Mouse (Mus musculus): Measurements from ENCODE around the gene Ly6g6d. TPM values are rescaled to one million over a fixed set of nuclear protein-coding genes. Genes with fewer than 3 reads are reported as not detected.
A peak's percentile ranks its signal among the peaks of the same experiment; 100 is the strongest.
"Not testable (repeated sequence)": the region's sequence is repeated elsewhere in the genome, so short reads cannot be mapped to it uniquely, and the experiment has no call there.

Ly6g6d gene
- polyA plus RNA-seq, 1 experiment, result 5.8 TPM

- no peak for DNase-seq (ENCODE audit: low spot score)
Measured at GRCm38 (mm10) chr17:35048149-35048931, 29.5 kb downstream of the Ly6g6d start.

DNA sequence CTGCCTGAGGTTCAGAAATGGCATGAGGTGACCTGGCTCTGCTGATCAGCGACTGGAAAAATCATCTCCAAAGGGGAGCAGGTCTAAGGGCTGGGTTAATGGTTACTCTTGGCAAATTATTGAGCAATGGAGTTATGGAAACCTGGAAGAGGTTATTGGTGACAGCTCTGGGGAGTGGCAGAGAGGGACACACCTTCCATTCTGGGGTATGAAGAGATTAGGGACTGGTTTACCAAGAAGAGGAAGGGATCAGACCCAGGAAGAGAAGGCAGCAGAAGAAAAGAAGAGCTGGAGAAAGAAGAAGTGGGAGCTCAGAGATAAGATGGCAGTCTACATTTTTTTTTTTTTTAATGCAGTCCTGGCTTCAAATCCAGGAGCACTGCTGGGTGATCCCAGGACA is 30.2 kb downstream of the Ly6g6d start:
- DNase-seq (ENCODE audit: low spot score), result no peak

DNA sequence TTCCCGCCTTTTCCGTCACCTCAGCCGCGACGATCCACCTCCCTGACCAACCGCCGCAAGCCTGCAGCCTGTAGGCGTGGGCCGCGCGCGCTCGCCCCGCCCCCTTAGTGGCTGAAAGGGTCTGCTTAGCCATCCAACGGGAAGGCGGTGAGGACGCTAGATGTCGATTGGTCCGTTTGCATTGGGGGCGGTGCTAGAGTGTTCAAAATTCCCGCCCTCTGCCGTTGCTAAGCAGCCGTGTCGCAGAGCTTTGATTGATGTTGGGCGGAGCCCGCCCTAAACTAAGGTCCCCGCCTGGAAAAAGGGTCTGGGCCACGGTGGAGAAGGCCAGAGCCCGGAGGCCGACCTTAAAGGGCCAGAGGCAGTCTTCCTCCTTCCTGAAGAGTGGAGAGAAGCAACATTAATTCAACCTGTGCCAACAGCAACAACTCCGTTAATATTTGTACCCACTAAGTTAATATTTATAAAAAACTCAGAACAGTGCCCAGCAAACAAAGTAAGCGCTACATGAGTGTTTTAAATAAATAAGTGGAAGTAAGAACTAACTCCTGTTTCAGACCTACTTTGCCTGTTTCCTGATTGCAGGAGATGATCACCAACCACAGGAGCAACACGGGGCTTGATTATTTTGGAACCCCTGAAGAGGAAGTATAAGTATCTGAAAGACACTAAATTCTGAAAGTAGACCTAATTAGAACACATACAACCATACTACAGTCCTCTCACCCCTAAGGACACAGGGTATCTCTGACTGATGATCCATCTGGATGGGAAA is 31.0 kb downstream of the Ly6g6d start, which contains the start of gene Msh5:
TSS of gene Msh5 (minus strand) at position 65 of the 775 bp plus-strand sequence.
- DNase-seq (ENCODE audit: low spot score), result peak; percentile 79

DNA sequence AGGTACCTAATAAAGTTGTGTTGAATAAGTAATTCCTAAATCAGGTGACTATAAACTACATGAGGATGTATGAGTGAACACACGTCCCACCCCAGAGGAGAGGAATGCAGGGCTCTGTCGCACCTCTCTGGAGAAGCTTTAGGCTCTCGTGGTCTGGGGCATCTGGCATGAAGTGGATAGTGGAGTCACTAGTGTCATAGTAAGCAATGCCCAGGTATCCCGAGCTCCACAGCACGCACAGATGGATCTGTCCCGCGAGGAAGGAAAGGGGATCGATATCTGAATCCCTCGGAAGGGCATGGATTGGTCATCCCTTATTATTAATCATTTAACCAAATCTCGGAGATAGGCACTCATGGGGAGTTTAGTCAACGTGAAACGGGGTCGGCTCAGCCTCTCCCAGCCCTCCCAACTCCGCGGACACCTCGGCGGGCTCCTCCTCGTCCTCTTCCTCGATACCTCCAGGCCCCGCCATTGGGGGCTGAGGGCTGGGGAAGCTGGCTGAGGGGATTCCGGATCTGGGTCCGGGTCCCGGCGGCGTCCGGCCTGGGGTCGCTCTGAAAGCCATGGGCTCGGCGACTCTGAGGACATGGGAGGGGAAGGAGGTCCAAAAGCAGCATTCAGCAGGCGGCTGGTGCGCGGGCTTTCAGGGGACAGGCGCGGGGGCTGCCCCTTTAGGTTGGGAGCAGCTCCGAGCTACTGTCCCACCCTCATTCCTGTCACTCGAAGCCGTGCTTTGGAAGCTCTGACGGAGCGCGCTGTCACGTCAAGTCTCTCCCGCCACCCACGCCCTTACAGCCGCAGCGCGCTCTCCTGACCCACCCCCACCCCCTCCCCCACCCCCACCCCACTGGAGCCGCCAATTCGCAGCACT is 31.8 kb downstream of the Ly6g6d start:
- no peak for DNase-seq (ENCODE audit: low spot score)

DNA sequence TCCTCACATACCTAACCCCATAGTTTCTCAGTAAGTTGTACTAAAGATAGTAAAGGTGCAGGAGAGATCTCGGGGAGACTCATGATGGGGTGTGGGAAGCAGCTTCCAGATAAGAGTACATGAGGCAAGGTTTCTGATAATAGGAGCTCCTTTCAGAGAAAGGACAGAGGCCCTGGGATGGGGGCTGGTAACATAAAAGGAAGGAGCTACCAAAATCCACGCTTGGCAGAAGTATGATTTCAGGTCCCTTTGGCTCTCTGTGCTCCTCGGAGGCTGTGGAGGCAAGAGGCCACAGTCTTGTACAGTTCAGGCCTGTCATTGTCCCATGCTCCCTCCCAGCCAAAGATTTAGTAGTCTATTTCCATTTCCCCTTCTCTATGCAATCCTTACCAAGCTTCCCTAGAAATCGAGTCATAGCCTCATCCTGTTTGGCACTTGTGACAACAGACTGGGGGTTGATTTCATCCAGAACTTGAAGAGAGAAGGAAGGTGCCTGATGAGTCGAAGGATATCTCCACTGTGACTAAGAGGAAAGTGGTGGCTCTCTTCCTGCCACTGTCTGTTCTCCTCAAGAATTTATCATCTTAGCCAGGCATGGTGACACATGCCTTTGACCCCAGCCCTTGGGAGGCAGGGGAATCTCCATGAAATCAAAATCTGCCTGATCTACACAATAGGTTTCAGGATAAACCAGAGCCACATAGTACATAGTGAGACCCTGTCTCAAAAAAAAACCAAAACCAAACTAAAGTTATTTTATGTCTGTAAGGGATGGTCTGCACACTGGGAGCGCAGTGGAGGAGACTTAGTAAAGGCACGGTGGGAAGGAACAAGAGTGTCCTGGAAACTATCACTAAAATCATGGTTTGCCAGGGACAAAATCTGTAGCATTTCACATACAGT is 32.7 kb downstream of the Ly6g6d start:
- no peak for DNase-seq (ENCODE audit: low spot score)

GRCm38 (mm10) chr17:35043794-35044193 is 34.1 kb downstream of the Ly6g6d start:
- no peak for DNase-seq (ENCODE audit: low spot score)

GRCm38 (mm10) chr17:35039121-35039873 is 38.6 kb downstream of the Ly6g6d start:
- DNase-seq (ENCODE audit: low spot score), result no peak

DNA sequence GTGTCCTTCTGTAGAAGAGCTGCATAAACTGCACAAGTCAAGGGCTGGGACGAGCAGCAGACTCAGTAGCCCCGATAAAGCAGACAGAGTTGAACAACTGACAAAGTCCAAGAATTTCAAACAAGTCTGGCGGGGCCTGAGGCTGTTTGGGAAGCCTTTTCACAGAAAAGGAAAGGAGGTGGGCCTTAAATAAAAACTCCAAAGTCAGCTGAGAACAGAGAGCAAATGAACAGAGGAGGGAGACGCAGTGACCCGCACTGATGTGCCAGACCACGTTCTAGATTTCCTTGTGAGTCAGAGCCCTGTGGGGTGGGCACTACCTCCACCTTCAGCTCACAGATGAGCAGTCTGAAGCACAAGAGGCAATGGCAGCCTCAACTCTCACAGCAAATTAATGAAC is 43.0 kb downstream of the Ly6g6d start:
- DNase-seq (ENCODE audit: low spot score), result no peak

DNA sequence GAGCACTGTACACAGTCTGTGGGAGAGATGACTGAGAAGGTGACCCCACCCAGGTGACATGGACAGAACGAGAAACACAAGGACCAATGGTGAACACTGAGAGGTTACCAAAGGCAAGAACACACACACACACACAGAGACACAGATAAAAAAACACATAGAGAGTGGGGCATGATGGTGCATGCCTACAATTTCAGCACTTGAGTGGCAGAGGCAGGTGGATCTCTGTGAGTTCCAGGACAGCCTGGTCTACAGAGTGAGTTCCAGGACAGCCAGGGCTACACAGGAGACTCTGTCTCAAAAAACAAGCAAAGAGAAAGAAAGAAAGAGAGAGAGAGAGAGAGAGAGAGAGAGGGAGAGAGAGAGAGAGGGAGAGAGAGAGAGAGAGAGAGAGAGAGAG is 44.2 kb downstream of the Ly6g6d start:
- DNase-seq (ENCODE audit: low spot score), result not testable (repeated sequence)

DNA sequence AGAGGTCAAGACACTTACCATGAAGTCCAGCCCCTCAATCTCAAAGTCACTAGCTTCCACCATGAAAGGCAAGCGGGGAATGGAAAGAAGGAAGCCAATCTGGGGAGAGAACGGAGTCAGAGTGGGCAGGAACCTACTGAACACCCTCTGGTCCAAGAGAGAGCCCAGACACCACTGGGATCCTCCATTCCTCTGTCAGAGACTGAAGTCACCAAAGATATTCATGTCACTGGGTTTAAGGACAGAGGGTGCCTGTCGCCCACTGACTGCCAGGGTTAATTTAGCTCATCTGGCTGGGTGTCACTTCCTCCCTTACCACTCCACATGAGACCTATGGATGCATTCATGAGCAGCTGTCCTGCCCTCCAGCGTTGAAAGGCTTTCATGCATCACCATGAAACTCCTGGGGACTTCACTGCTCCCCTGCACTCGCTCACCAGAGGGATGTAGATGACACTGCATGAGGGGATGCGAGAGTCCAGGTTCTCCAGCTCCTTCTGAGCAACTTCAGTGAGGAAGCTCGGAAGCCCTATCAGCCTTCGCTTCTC is 45.5 kb downstream of the Ly6g6d start:
- no peak for DNase-seq (ENCODE audit: low spot score)

DNA sequence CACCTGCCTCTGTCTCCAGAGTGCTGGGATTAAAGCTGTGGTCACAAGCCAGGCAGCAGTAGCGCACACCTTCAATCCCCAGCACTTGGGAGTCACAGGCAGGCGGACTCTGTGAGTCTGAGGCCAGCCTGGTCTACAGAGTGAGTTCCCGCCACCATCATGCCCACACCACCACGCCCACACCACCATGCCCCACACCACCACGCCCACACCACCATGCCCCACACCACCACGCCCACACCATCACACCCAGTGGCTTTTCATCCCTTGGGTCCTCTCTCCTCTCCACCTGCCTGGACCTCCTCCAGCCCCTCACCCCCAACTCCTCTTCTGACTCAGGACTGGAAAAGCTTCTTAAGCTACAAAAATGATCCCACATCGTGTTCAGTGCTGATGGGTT is 46.0 kb downstream of the Ly6g6d start:
- DNase-seq (ENCODE audit: low spot score), result no peak

DNA sequence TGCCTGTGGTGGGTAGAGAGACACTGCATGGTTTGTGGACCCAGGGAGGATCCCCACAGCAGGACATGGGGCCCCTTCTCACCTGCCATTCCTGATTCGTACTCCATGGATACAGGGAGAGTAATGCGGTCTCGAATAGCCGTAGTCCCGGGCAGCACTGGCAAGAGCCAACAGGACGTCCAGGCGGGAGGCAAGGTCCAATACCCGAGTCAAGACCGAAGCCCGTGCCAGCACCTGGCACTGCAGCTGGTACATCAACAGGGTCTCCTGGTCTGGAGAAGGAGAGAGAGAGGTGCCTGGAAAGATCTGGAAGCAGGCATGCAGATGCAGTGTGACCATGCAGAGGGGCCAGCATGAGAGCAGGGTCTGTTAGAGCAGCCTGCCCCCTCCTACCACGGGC is 46.6 kb downstream of the Ly6g6d start:
- no peak for DNase-seq (ENCODE audit: low spot score)

GRCm38 (mm10) chr17:35029691-35030532 is 48.0 kb downstream of the Ly6g6d start:
- no peak for DNase-seq (ENCODE audit: low spot score)

- DNase-seq (ENCODE audit: low spot score), result no peak
Measured at GRCm38 (mm10) chr17:35028315-35028714, 49.5 kb downstream of the Ly6g6d start.

DNA sequence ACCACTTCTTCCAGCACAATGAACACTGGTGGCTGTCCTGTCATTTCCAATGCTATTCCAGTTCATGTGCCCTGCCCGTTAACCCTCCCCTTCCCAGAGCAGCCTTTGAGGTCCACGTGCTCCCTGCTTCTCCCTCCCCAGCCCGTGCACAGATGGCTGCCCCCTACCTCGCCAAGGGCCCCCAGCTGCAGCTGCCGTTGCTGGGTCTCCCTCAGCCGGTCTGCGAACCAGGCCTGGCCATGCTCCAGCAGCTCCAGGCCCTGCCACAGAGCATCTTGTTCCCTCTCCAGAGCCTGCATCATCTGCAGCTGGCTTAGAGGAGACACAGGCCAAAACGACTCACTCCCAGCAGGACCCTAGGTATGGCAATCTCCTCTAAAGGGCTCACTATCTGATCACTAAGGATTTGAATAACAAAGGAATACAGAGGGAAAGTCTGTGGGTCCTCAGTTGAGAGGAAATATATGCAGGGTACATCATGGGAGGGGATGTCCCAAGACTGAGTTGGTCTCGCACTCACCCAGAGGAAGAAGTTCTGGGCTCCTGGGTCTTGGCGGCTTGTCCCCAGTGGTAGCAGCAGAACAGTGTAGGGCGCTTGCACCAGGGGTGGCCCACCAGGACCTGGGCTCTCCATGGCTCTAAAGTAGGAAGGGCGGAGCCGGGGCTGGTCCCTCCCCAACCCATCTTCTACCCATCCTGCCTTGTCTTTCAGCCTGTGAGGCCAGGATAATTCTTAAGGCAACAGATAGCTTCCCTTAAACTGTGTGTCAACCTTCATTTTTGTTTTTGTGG is 50.4 kb downstream of the Ly6g6d start, which contains the start of gene Sapcd1:
TSS of gene Sapcd1 (minus strand) at position 740 of the 792 bp plus-strand sequence.
- no peak for DNase-seq (ENCODE audit: low spot score)

GRCm38 (mm10) chr17:35026206-35026605 is 51.7 kb downstream of the Ly6g6d start:
- DNase-seq (ENCODE audit: low spot score), result no peak

DNA sequence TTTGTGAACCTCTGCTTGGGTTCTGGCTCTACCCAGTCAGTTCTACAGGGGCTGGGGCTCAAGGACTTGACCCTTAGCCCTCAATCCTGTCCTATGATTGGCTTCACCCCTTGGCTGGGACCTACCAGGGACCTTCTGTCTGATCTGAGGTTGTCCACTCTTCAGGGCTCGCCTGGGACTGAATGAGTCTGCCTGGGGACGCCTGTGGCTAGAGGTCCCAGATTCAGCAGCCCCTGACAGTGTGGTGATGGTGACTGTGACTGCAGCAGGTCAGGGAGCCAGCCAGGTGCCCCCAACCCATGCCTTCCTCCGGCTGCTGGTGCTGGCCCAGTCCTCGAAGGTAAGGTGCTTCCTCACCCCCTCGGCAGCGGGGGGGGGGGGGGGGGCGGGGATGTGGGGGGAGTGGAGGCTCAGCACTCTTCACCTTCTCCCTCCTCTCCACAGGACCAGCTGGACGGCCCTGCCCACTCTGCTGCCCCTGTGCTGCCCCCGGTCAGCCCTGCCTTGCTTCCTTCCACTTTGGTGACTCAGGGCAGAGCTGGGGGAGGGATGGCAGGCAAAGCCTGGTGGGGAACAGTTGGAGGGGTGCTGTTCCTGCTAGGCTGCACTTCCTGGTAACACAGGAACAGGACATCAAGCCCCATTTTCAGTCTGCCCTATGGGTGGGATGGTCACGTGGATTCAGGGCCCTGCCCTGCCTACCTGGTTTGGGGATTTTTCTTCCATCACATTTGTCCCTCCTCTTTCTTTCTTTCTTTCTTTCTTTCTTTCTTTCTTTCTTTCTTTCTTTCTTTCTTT is 53.0 kb downstream of the Ly6g6d start:
- no peak for DNase-seq (ENCODE audit: low spot score)

Measured in urinary bladder, adult 2 months (tissue).